Mouse (Mus musculus): ENCODE results near the gene Gm8265.
"Not testable (repeated sequence)": the region's sequence is repeated elsewhere in the genome, so short reads cannot be mapped to it uniquely, and the experiment has no call there.

Gm8265 gene

DNA sequence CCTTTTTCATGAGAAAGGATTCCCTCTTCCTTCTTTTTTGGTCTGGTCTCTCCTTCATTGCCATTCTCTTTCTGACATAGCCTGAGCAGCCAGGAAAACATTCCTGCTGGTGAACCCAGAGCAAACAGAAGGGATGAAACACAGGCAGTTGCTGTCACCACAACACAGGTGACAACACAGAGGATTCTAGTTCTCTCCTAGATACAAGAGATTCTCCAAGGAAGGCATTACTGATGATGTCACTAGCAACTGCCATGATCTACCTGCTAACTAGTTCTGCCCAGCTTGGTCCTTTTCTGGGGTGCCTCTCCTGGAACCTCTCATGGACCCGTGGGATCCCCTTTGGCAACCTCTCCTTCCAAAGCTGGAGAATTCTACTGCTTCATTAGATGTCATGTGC lies at the start of gene Gm8265:
Gm8265 (minus strand) TSS at position 101 of the 400 bp plus-strand sequence.
- DNase-seq (ENCODE audit: extremely low read depth, insufficient read length, low spot score) = not testable (repeated sequence)

Data from 3134 (cell line).